Mouse (Mus musculus): ENCODE measurements around the gene AC140267.1. TPM values are rescaled to one million over a fixed set of nuclear protein-coding genes. Genes with fewer than 3 reads are reported as not detected.

The AC140267.1 gene
- polyA plus RNA-seq, 1 experiment from 2014 or later = not detected

GRCm38 (mm10) chr15:80277625-80278024, 42.0 kb downstream of the AC140267.1 start:
- H3K9me3 ChIP-seq = no peaks in the 10 kb centered on the region
- H3K36me3 ChIP-seq = no peaks in the 10 kb centered on the region
- 3% methylated on average over 6 of the region's 6 CpGs for WGBS
- H3K27me3 ChIP-seq (replicated peaks) = peaks cover 12% of the 10 kb centered on the region; the same call in 1 of the 2 replicates
- no peak overlapping the region for H3K27ac ChIP-seq
- no peaks in the 10 kb centered on the region for H3K4me1 ChIP-seq (replicated peaks)
- no peak overlapping the region for H3K4me2 ChIP-seq (replicated peaks)
- no peak overlapping the region for H3K9ac ChIP-seq
- ATAC-seq = no peak
- no peak overlapping the region for H3K4me3 ChIP-seq (replicated peaks)

GRCm38 (mm10) chr15:80278121-80278759, 42.6 kb downstream of the AC140267.1 start:
- Histone ChIP-seq H3K4me3 (replicated peaks) (no peak overlapping the region), H3K4me2 (replicated peaks) (no peak overlapping the region), H3K9me3 (no peaks in the 10 kb centered on the region), H3K27me3 (replicated peaks) (peaks cover 10% of the 10 kb centered on the region; the same call in 1 of the 2 replicates), H3K4me1 (replicated peaks) (no peaks in the 10 kb centered on the region), H3K27ac (no peak overlapping the region), H3K9ac (no peak overlapping the region), H3K36me3 (no peaks in the 10 kb centered on the region)
- 66% methylated on average over 5 of the region's 5 CpGs for WGBS
- no peak for ATAC-seq

GRCm38 (mm10) chr15:80279053-80279452, 43.4 kb downstream of the AC140267.1 start:
- ATAC-seq = no peak
- no peak overlapping the region for H3K9ac ChIP-seq
- WGBS = 74% methylated on average over 2 of the region's 2 CpGs

GRCm38 (mm10) chr15:80280646-80281045, 45.0 kb downstream of the AC140267.1 start:
- H3K27ac ChIP-seq = no peak overlapping the region
- no peak overlapping the region for H3K4me2 ChIP-seq (replicated peaks)
- H3K36me3 ChIP-seq = no peaks in the 10 kb centered on the region
- no peaks in the 10 kb centered on the region for H3K4me1 ChIP-seq (replicated peaks)
- no peaks in the 10 kb centered on the region for H3K9me3 ChIP-seq
- no peak overlapping the region for H3K9ac ChIP-seq
- WGBS = 29% methylated on average over 6 of the region's 6 CpGs
- no peak overlapping the region for H3K4me3 ChIP-seq (replicated peaks)
- H3K27me3 ChIP-seq (replicated peaks) = peaks cover 29% of the 10 kb centered on the region
- no peak for ATAC-seq

More at GRCm38 (mm10) chr15:80279053-80279452, 43.4 kb downstream of the AC140267.1 start:
- Histone ChIP-seq H3K4me2 (replicated peaks) (no peak overlapping the region), H3K9me3 (no peaks in the 10 kb centered on the region), H3K27ac (no peak overlapping the region), H3K36me3 (no peaks in the 10 kb centered on the region), H3K4me3 (replicated peaks) (no peak overlapping the region), H3K4me1 (replicated peaks) (no peaks in the 10 kb centered on the region), H3K27me3 (replicated peaks) (peaks cover 13% of the 10 kb centered on the region; the same call in 1 of the 2 replicates)

Other genes with a start within 250 kb of the AC140267.1 start
- 7.2 and 8.3 TPM in 2 replicates for gene Pdgfb, start 220.9 kb upstream of the AC140267.1 start, polyA plus RNA-seq (2015; fragmentation: Nextera tagmentation; extraction: Ambion mirVana)
- 18.2 and 18.7 TPM in 2 replicates for gene Syngr1, start 144.5 kb upstream of the AC140267.1 start, polyA plus RNA-seq (2015; fragmentation: Nextera tagmentation; extraction: Ambion mirVana)
- 1,109 and 1,134 TPM in 2 replicates for gene Rpl3, start 144.0 kb upstream of the AC140267.1 start, polyA plus RNA-seq (2015; fragmentation: Nextera tagmentation; extraction: Ambion mirVana)
- 28.5 and 29.0 TPM in 2 replicates for gene Tab1, start 102.7 kb upstream of the AC140267.1 start, polyA plus RNA-seq (2015; fragmentation: Nextera tagmentation; extraction: Ambion mirVana)
- 12.1 and 13.6 TPM in 2 replicates for gene Mgat3, start 62.1 kb upstream of the AC140267.1 start, polyA plus RNA-seq (2015; fragmentation: Nextera tagmentation; extraction: Ambion mirVana)
- gene Mief1, start 1.8 kb upstream of the AC140267.1 start, polyA plus RNA-seq (2015; fragmentation: Nextera tagmentation; extraction: Ambion mirVana) = 29.7 and 33.1 TPM in 2 replicates
- gene Atf4, start 19.3 kb downstream of the AC140267.1 start, polyA plus RNA-seq (2015; fragmentation: Nextera tagmentation; extraction: Ambion mirVana) = 138 and 143 TPM in 2 replicates
- gene Rps19bp1, start 28.5 kb downstream of the AC140267.1 start, polyA plus RNA-seq (2015; fragmentation: Nextera tagmentation; extraction: Ambion mirVana) = 55.4 and 56.0 TPM in 2 replicates
- not detected in 2 replicates for gene Cacna1i, start 51.4 kb downstream of the AC140267.1 start, polyA plus RNA-seq (2015; fragmentation: Nextera tagmentation; extraction: Ambion mirVana)

Data from intestine, embryonic 15.5 days (tissue).